Mouse (Mus musculus) E14TG2a.4 (cell line): ENCODE data around the gene Gata3.

Experiments
- CTCF ChIP-seq: conservative IDR thresholded peaks from 2 replicates; pipeline ENCODE4 v1.5.1; 2014; ENCODE audit warnings: low read length
- NANOG ChIP-seq: IDR thresholded peaks from 2 replicates; pipeline ENCODE4 v1.6.1; 2014; ENCODE audit warnings: borderline replicate concordance, low read length, mixed read lengths

GRCm38 (mm10) chr2:9880271-9880670, 9.6 kb downstream of the Gata3 start:
- TF ChIP-seq CTCF (no peak), NANOG (no peak)
